Mouse (Mus musculus) erythroid progenitor cell, adult 5-6 weeks (primary cell): ENCODE measurements around the gene Cyb5rl. TPM values are rescaled to one million over a fixed set of nuclear protein-coding genes. Genes with fewer than 3 reads are reported as not detected.

Experiments used
- ATAC-seq: replicated peaks from 2 replicates; pipeline ENCODE4 v1.8.0; 2016; ENCODE audit warnings: moderate number of reproducible peaks, mild to moderate bottlenecking, moderate TSS enrichment, inconsistent platforms; ENCODE audit not compliant: poor library complexity, low FRiP score, severe bottlenecking
- total RNA-seq, 2 experiments: library from RNA; stranded (forward) in 1 of 2; stranded (reverse) in 1 of 2; fragments of 150-400 nt in 1 of 2; fragments of 186-747, 209-891 nt in 1 of 2; gene quantifications; 2 replicates each; pipeline versions ENCODE4 v1.2.3 to v1.2.4; 2015 to 2017; ENCODE audit warnings: low replicate concordance in 2 of 2

Gene Cyb5rl
- 0.36 TPM in 1 of 2 replicates, not detected in the other for total RNA-seq (2015; ENCODE audit: low replicate concordance)
- 0.15 TPM in 1 of 2 replicates, not detected in the other for total RNA-seq (2017; ENCODE audit: low replicate concordance)

GRCm38 (mm10) chr4:107066252-107067124 lies at the start of gene Cyb5rl, which contains the start of gene Mrpl37:
Gene Cyb5rl (plus strand): TSS chr4:107066988.
Gene Mrpl37 (minus strand): TSS chr4:107066868.
- peak; percentile 100 for ATAC-seq

- no peak for ATAC-seq
These were observed 49.5 kb upstream of the Cyb5rl start for GRCm38 (mm10) chr4:107017257-107017656.

- no peak for ATAC-seq
These were observed 48.3 kb upstream of the Cyb5rl start for GRCm38 (mm10) chr4:107018521-107018920.

- no peak for ATAC-seq
These were observed 47.8 kb upstream of the Cyb5rl start for GRCm38 (mm10) chr4:107019027-107019426.

- no peak for ATAC-seq
These were observed 46.3 kb upstream of the Cyb5rl start for GRCm38 (mm10) chr4:107020287-107021000.

- ATAC-seq = no peak
These were observed 45.3 kb upstream of the Cyb5rl start for GRCm38 (mm10) chr4:107021464-107021863.

- no peak for ATAC-seq
These were observed 41.9 kb upstream of the Cyb5rl start for GRCm38 (mm10) chr4:107024899-107025298.

- no peak for ATAC-seq
These were observed 41.4 kb upstream of the Cyb5rl start for GRCm38 (mm10) chr4:107025369-107025768.

GRCm38 (mm10) chr4:107026451-107026850 lies 40.3 kb upstream of the Cyb5rl start:
- ATAC-seq = no peak

- ATAC-seq = no peak
These were observed 31.1 kb upstream of the Cyb5rl start for GRCm38 (mm10) chr4:107035689-107036088.

GRCm38 (mm10) chr4:107036985-107037384 lies 29.8 kb upstream of the Cyb5rl start:
- no peak for ATAC-seq

- no peak for ATAC-seq
These were observed 28.5 kb upstream of the Cyb5rl start for GRCm38 (mm10) chr4:107038303-107038702.

GRCm38 (mm10) chr4:107039270-107039669 lies 27.5 kb upstream of the Cyb5rl start:
- ATAC-seq = no peak

- no peak for ATAC-seq
These were observed 24.5 kb upstream of the Cyb5rl start for GRCm38 (mm10) chr4:107042304-107042703.

- no peak for ATAC-seq
These were observed 21.6 kb upstream of the Cyb5rl start for GRCm38 (mm10) chr4:107045188-107045587.

- no peak for ATAC-seq
These were observed 19.0 kb upstream of the Cyb5rl start for GRCm38 (mm10) chr4:107047806-107048205.

- ATAC-seq = no peak
These were observed 18.1 kb upstream of the Cyb5rl start for GRCm38 (mm10) chr4:107048568-107049162.

GRCm38 (mm10) chr4:107051889-107052288 lies 14.9 kb upstream of the Cyb5rl start:
- ATAC-seq = no peak

GRCm38 (mm10) chr4:107052962-107053553 lies 13.7 kb upstream of the Cyb5rl start:
- no peak for ATAC-seq

GRCm38 (mm10) chr4:107056088-107056487 lies 10.7 kb upstream of the Cyb5rl start:
- no peak for ATAC-seq
